Mouse (Mus musculus) C2C12 (cell line): ENCODE measurements around the gene Bdkrb2. TPM values are rescaled to one million over a fixed set of nuclear protein-coding genes. Genes with fewer than 3 reads are reported as not detected.

Source experiments
- H3K27me3 ChIP-seq: one replicate; pipeline ENCODE4 v1.6.1; 2011; ENCODE audit not compliant: control insufficient read depth, insufficient read depth, insufficient read length
- H3K36me3 ChIP-seq: one replicate; pipeline ENCODE4 v1.6.1; 2011; ENCODE audit not compliant: control insufficient read depth, insufficient read depth
- H3K4me3 ChIP-seq: one replicate; pipeline ENCODE4 v1.5.1; 2011; ENCODE audit warnings: mild to moderate bottlenecking, control low read depth; ENCODE audit not compliant: poor library complexity, insufficient read depth, severe bottlenecking
- H3K79me2 ChIP-seq: one replicate; pipeline ENCODE4 v1.6.1; 2011; ENCODE audit not compliant: control insufficient read depth, insufficient read depth
- H3K79me3 ChIP-seq: one replicate; pipeline ENCODE4 v1.6.1; 2011; ENCODE audit warnings: low read depth, control low read depth
- H3ac ChIP-seq: one replicate; pipeline ENCODE3; 2011; ENCODE audit warnings: low read depth; ENCODE audit not compliant: control insufficient read depth, insufficient read length
- CEBPB ChIP-seq: IDR thresholded peaks from one replicate; pipeline ENCODE4 v1.6.1; 2011; ENCODE audit warnings: low read depth, mild to moderate bottlenecking, control low read depth, moderate library complexity
- CTCF ChIP-seq: IDR thresholded peaks from one replicate; pipeline ENCODE4 v1.5.1; 2011; ENCODE audit not compliant: control insufficient read depth, insufficient read depth, insufficient read length
- FOSL1 ChIP-seq: IDR thresholded peaks from one replicate; pipeline ENCODE4 v1.8.0; 2011; ENCODE audit warnings: mild to moderate bottlenecking, low read length; ENCODE audit not compliant: poor library complexity, insufficient read depth, severe bottlenecking
- MAX ChIP-seq: IDR thresholded peaks from one replicate; pipeline ENCODE4 v1.6.1; 2011; ENCODE audit warnings: mild to moderate bottlenecking, control low read depth
- MYOD1 ChIP-seq: IDR thresholded peaks from one replicate; pipeline ENCODE4 v1.6.1; 2011; ENCODE audit warnings: low read depth; ENCODE audit not compliant: control insufficient read depth, insufficient read length
- MYOG ChIP-seq: IDR thresholded peaks from one replicate; pipeline ENCODE4 v1.6.1; 2011; ENCODE audit not compliant: control insufficient read depth, insufficient read length; ENCODE audit errors: extremely low read depth
- USF1 ChIP-seq: IDR thresholded peaks from one replicate; pipeline ENCODE4 v1.6.1; 2011; ENCODE audit warnings: low read depth, mild to moderate bottlenecking, control low read depth, moderate library complexity
- polyA plus RNA-seq: library from polyadenylated mRNA; unstranded; fragments of >200 nt; fragmentation: generic; extraction: Trizol; gene quantifications from one replicate; pipeline ENCODE4 v1.2.1, GENCODE M21; 2012; ENCODE audit warnings: missing spikeins

Bdkrb2 gene
- polyA plus RNA-seq, 1 experiment = 1.2 TPM

DNA sequence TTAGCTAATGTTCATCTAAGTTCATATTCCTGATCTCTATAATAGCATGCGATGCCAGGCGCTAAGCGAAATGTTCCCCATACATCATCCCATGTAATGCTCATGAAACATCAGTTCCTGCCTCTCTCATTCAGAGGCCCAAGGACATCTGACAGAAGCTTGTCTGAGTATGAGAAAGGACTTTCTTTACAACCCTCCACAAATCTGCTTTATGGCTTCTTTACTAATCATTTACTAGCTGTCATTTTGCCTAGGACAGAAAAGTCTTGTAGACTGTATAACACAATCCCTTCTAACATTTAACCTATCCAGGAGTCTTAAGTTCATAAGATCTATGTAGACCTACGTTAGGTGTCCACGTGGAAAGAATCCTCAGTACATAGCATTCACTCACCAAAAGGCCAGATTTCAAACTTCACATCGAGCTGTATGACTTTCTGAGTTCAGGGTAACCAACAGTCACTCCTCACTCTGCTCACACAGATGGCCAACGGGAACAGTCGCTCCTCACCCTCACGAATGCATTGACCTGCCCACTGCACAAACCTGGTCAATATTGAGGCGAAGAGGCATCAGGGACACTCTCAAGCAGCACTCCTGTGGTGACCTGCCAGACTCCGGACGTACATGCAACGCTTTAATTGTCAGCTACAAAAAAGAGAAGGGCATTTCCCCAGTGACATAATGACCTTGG, 71.5 kb downstream of the Bdkrb2 start:
- H3ac ChIP-seq = no peak overlapping the region
- no peak overlapping the region for H3K4me3 ChIP-seq
- H3K36me3 ChIP-seq = peaks cover 67% of the 10 kb centered on the region
- no peaks in the 10 kb centered on the region for H3K79me3 ChIP-seq
- no peaks in the 10 kb centered on the region for H3K27me3 ChIP-seq
- no peak for TF ChIP-seq USF1
- TF ChIP-seq MAX = no peak
- no peak for TF ChIP-seq MYOD1
- TF ChIP-seq CEBPB = no peak
- no peak for TF ChIP-seq CTCF
- no peak for TF ChIP-seq MYOG
- no peak for TF ChIP-seq FOSL1
- no peaks in the 10 kb centered on the region for H3K79me2 ChIP-seq

DNA sequence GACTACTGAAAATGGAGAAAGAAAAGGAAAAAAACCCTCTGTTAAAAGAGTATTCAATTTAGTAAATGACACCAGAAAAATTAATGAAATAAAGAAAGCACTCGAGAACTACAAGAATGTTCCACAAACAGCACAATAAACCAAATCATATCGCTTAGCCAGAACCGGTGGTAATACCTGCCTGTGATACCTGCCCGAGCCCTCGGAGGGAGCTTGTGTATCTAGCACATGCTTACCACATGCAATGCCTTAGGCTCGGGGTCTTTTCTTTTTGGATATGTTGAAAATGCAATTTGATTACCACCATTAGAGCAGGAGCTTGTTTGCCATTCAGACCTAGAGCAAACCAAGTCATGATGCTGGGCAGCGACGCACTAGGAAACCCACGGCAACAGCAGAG, 73.5 kb downstream of the Bdkrb2 start:
- H3K79me2 ChIP-seq = no peaks in the 10 kb centered on the region
- TF ChIP-seq MYOD1 = no peak
- TF ChIP-seq CTCF = no peak
- no peak for TF ChIP-seq CEBPB
- TF ChIP-seq FOSL1 = no peak
- no peak for TF ChIP-seq MYOG
- TF ChIP-seq USF1 = no peak
- no peak for TF ChIP-seq MAX
- no peaks in the 10 kb centered on the region for H3K79me3 ChIP-seq
- H3K36me3 ChIP-seq = peaks cover 87% of the 10 kb centered on the region
- H3K4me3 ChIP-seq = no peak overlapping the region
- H3K27me3 ChIP-seq = no peaks in the 10 kb centered on the region
- no peak overlapping the region for H3ac ChIP-seq

DNA sequence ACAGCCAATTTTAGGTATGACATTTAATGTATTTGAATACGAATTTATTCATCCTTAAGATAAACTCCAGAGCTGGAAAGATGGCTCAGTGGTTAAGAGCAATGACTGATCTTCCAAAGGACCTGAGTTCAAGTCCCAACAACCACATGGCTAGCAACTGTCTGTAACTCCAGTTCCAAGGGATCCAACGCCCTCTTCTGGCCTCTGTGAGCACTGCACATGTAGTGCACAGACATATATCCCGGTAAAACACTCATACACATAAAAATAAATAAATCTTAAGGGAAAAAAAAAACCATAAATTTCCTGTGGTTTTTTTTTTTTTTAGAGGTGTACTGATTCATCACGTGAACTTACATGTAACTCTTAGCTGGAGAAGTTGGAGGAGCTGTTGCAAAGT, 74.5 kb downstream of the Bdkrb2 start:
- no peaks in the 10 kb centered on the region for H3K79me2 ChIP-seq
- peaks cover 84% of the 10 kb centered on the region for H3K36me3 ChIP-seq
- no peaks in the 10 kb centered on the region for H3K27me3 ChIP-seq

DNA sequence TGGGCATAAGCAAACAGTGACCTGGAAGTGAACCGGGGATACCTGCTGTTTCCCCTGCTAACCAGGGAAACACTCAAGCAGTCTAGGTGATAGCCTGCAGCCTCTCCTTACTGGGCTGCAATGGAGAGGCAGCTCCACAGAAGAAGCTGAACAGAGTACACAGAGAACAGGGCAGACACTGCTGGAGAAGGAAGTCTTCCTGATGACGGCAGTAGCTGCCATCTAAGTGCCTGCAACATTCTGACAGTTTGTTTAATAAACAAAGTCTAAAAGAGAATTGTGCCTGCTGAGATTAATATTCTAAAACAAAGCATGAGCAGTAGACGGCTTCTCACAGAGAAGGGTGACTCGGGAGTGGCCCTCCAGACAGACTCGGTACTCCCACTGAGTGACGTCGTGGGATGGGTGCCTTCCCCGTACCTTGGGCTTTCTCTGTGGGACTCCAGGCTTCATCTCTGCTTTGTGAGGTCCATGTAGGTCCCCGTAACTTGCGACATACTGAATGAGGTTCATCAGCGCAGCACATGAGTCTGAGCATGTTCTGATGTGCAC, 79.8 kb downstream of the Bdkrb2 start:
- Histone ChIP-seq H3K79me3 (no peaks in the 10 kb centered on the region), H3K79me2 (no peaks in the 10 kb centered on the region), H3K4me3 (no peak overlapping the region), H3ac (no peak overlapping the region), H3K36me3 (peaks cover 88% of the 10 kb centered on the region), H3K27me3 (no peaks in the 10 kb centered on the region)
- no peak for TF ChIP-seq CEBPB
- no peak for TF ChIP-seq USF1
- TF ChIP-seq CTCF = no peak
- no peak for TF ChIP-seq MYOD1
- no peak for TF ChIP-seq MAX
- no peak for TF ChIP-seq FOSL1
- TF ChIP-seq MYOG = no peak

More for the DNA sequence above, 74.5 kb downstream of the Bdkrb2 start:
- TF ChIP-seq CEBPB (no peak), MYOG (no peak), CTCF (no peak), USF1 (no peak), MYOD1 (no peak), FOSL1 (no peak), MAX (no peak)
- Histone ChIP-seq H3K79me3 (no peaks in the 10 kb centered on the region), H3K4me3 (no peak overlapping the region), H3ac (no peak overlapping the region)

Other genes starting within 250 kb of the Bdkrb2 start
- not detected for gene Tunar, start 229.4 kb upstream of the Bdkrb2 start, polyA plus RNA-seq
- not detected for gene D430019H16Rik, start 109.4 kb upstream of the Bdkrb2 start, polyA plus RNA-seq
- gene Bdkrb1, start 39.9 kb downstream of the Bdkrb2 start, polyA plus RNA-seq = 2.1 TPM
- 15.8 TPM for gene Gskip, start 121.6 kb downstream of the Bdkrb2 start, polyA plus RNA-seq
- 15.9 TPM for gene Atg2b, start 122.0 kb downstream of the Bdkrb2 start, polyA plus RNA-seq
- gene Ak7, start 142.8 kb downstream of the Bdkrb2 start, polyA plus RNA-seq = 0.12 TPM
- gene Papola, start 221.5 kb downstream of the Bdkrb2 start, polyA plus RNA-seq = 72.7 TPM